9 mouse cellular contexts compared by ENCODE assay signal in genomic region chr7:81208944-81209343, GRCm38 (mm10). TPM values are rescaled to one million over a fixed set of nuclear protein-coding genes. Genes with fewer than 3 reads are reported as not detected.
DNase-seq lines count a peak whose midpoint lies in the region; ATAC-seq lines count a peak whose summit lies in the region.
"Had no signal": no experiment of that assay in that cellular context is flagged by ENCODE, and none has a peak within 500 bp of the region (broad histone marks: within the 10 kb centered on the region; RNA-seq: fewer than 3 reads in every experiment).

No protein-coding gene starts in this region.

- no peaks in the 10 kb centered on the region for H3K36me3 ChIP-seq in kidney, embryonic 16.5 days (ENCODE audit: insufficient read depth, low read length)

- H3K9me3 ChIP-seq in kidney, embryonic 16.5 days (ENCODE audit: low read length) = no peaks in the 10 kb centered on the region

- H3K9ac ChIP-seq in kidney, embryonic 16.5 days (replicated peaks; ENCODE audit: low read length) = no peak overlapping the region

- no peak overlapping the region for H3K4me2 ChIP-seq in kidney, embryonic 16.5 days (replicated peaks; ENCODE audit: low read depth, low read length)

- H3K27ac ChIP-seq in kidney, embryonic 16.5 days (ENCODE audit: low read length) = no peak overlapping the region

- H3K27me3 ChIP-seq in kidney, embryonic 16.5 days (ENCODE audit: insufficient read depth, low read length) = peaks cover 18% of the 10 kb centered on the region

- DNase-seq in kidney, adult 11 months = peak; percentile 68
- DNase-seq in adrenal gland, adult 18-20 months (ENCODE audit: low spot score in 2 of 2) = peak; percentile 76 to 81
- DNase-seq in frontal cortex, postnatal 25 days (ENCODE audit: low spot score in 2 of 2) = peak; percentile 25 to 35
- peak; percentile 63 for DNase-seq in layer of hippocampus, adult 11-12 months (ENCODE audit: low spot score)
- peak; percentile 81 for DNase-seq in lung, postnatal 10 days
- DNase-seq in spleen, adult 12 weeks (ENCODE audit: low spot score) = peak; percentile 18

- no peak overlapping the region for H3K4me3 ChIP-seq in kidney, embryonic 16.5 days (ENCODE audit: low read length)
- H3K4me3 ChIP-seq: myocyte had no signal

- no peak for ATAC-seq in kidney, embryonic 16.5 days (ENCODE audit: low FRiP score, low TSS enrichment)
- no peak for ATAC-seq in monocyte, adult 5-6 weeks (replicated peaks; ENCODE audit: insufficient number of reproducible peaks, low FRiP score, low TSS enrichment, poor library complexity, severe bottlenecking)

- H3K4me1 ChIP-seq in kidney, embryonic 16.5 days (ENCODE audit: insufficient read depth, low read length) = peaks cover 16% of the 10 kb centered on the region; the same call in 1 of the 2 replicates

- 16% methylated on average over 6 of the region's 6 CpGs for WGBS in kidney, embryonic 16.5 days

RNA-seq across cellular contexts. Expression of gene Pde8a, which starts 4.5 kb away (rescaled TPM):
- polyA plus RNA-seq in kidney, embryonic 16.5 days (2015; fragmentation: Nextera tagmentation; extraction: Ambion mirVana) = 4.6 and 5.9 TPM in 2 replicates
- 10 to 100 TPM; 30.2 to 40.6 TPM for total RNA-seq in adrenal gland, adult 18-20 months (2021)
- total RNA-seq in monocyte, adult 5-6 weeks (2017) = 7.0 to 20.0 TPM (median 11.4 TPM) in 3 replicates

Comparison
In these comparisons a context has a peak if more than half of its experiments do, and no peak if none do; other contexts are left out.
1. DNase-seq: peak in every context shown above with its lines; median percentile 81 in lung, postnatal 10 days; 78 in adrenal gland, adult 18-20 months; 68 in kidney, adult 11 months; 63 in layer of hippocampus, adult 11-12 months; 30 in frontal cortex, postnatal 25 days; 18 in spleen, adult 12 weeks.